Mouse (Mus musculus) embryo, embryonic 9.5 days (tissue): ENCODE results near the gene Hoxa3.

ENCODE experiments used
- DNase-seq: peaks from one replicate; pipeline ENCODE4 v3.0.0-alpha.2; 2017; ENCODE audit errors: extremely low spot score

Gene Hoxa3

GRCm38 (mm10) chr6:52246916-52247315 is 33.8 kb upstream of the Hoxa3 start:
- DNase-seq, result no peak

DNA sequence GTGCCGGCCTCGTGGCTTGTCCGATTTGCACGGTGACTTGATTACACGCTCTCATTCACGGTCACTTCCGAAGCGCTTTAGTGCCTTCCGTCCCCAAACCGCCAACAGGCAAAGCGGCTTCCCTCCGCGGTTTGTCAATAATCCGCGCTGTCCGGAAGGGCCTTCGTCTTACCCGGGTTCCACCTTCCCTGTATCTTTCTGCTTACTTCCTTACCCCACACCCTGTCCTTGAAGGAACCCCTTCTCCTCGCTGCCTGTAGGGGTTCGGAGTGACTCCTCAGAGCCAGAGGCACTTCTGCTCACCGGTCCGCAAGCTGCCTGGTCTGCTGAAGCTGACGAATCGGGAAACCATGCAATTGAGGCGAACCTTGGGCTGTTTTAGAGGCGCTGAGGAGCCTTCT is 33.3 kb upstream of the Hoxa3 start:
- no peak for DNase-seq

DNA sequence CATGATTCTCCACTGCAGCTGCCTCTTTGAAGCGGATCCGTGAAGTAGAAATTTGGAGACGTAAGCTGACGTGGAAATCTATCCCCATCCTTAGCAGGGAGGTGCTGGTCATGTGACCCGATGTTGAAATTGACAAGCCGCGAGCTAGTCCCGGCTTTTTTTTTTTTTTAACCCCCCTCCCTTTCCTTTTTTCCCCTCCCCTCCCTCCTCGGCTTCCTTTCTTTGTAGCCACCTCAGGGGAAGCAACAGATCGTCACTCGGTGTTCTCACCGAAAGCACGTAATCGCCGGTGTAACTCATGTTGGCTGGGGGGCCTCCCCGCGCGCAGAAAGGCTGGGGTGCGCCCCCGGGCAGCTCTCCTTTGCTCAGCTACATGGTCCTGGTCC is 32.6 kb upstream of the Hoxa3 start, which contains the start of gene Hoxa11:
Hoxa11 (minus strand) TSS at position 54 of the 386 bp plus-strand sequence.
- DNase-seq, result no peak

DNA sequence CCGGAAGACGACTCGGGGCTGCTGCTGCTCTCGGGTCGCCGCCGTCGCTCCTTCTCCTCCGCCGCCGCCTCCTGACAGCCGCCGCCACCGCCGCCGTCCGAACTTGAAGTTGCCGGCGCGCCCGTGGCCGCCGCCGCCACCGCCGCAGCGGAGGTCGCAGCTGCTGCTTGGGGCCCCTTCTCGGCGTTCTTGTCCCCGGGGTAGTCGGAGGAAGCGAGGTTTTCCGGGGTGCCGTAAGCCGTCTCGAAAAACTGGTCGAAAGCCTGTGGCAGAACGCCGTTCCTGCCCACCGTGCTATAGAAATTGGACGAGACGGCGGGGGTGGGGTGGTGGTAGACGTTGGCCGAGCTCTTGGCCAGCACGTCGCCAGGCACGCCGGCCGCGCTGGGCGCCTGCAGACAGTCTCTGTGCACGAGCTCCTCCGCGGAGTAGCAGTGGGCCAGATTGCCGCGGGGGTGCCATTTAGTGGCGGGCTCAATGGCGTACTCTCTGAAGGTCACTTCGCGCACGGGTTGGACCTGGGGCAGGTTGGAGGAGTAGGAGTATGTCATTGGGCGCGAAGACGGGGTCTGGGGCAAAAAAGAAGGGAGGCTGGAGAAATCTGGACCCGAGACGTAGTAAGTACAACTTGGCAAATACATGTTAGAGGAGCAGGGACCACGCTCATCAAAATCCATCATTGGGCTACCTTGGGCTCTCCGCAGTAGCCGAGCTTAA is 32.1 kb upstream of the Hoxa3 start:
- DNase-seq, result peak; percentile 64

DNA sequence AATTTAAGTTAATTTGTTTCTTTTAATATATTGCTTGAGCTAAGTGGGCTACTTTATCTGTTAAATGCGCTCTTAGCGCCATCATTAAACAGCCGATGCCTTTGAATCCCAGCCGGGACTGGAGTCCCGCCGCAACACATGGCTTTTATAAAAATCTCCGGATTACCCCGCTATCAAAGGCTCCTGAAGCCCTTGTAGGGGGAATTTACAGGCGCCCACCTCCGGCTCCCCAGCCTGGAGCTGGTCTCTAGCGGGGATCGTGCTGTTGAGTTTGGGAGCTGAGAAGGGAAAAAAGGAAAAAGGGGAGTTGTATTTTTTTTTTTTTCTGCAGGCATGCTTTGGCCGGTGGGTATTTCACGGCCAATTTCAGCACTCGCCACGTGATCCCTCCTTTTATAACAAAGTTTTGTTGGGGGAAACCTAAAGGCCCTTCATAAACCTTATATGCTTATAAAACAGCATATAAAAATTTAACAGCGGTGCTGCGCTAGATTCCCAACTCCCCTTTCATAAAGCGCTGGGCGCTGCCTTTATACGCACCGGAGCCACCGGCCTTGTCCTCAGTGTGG is 31.4 kb upstream of the Hoxa3 start:
- no peak for DNase-seq

- no peak for DNase-seq
Measured at GRCm38 (mm10) chr6:52243681-52244121, 30.6 kb upstream of the Hoxa3 start.

DNA sequence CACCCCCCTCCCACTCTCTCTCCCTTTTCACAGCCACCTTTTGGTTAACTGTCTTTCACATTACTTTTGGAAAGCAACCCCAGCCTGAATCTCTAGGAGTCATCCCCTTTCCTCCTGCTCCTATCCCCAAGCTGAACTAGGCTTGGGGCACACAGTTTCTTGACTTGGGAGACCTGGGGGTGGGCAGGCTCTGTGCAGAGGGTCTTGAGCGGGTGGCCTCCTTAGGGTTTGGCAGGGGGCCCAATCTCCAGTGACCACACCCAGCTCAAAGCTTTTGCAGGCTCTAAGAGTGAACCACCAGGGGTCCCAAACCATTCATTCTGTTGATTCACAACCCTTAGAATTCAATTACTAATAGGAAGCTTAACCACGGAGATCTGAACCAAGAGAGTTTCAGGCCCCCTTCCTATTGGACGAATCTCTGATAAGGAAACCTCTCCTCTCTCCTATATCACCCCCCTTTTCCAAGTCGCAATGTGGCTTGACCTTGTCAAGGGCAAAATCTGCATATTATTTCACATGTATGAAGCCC is 29.7 kb upstream of the Hoxa3 start:
- no peak for DNase-seq

- no peak for DNase-seq
Measured at GRCm38 (mm10) chr6:52241001-52241621, 28.0 kb upstream of the Hoxa3 start.

- DNase-seq, result peak; percentile 89
Measured at GRCm38 (mm10) chr6:52240389-52241000, 27.4 kb upstream of the Hoxa3 start, which contains the start of gene Hoxa10. TSS of gene Hoxa10 (minus strand) at chr6:52240854.

GRCm38 (mm10) chr6:52239625-52240388 is 26.7 kb upstream of the Hoxa3 start:
- DNase-seq, result no peak

- no peak for DNase-seq
Measured at GRCm38 (mm10) chr6:52238976-52239375, 25.8 kb upstream of the Hoxa3 start.

- no peak for DNase-seq
Measured at GRCm38 (mm10) chr6:52238155-52238545, 25.0 kb upstream of the Hoxa3 start.

- no peak for DNase-seq
Measured at GRCm38 (mm10) chr6:52237346-52238154, 24.4 kb upstream of the Hoxa3 start.

DNA sequence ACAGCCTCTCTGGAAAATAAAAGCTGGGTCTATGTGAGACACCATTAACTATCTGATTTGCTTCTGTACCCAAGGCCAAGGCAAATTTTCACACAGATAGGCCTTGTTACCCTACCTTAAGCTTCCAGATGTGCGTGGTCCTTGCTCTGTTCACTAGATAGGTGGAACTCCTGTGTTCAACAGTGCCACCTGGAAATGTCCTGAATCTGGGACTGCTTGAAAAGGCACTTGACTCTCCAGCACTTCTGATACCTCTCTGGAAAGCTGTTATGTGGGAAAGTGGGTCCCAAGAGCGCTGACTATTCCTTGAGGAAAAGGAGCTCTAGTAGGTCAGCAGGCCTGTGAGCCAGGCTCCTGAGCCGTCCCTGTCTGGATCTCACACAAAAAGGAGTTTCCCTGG is 23.7 kb upstream of the Hoxa3 start:
- no peak for DNase-seq

GRCm38 (mm10) chr6:52235866-52236265 is 22.7 kb upstream of the Hoxa3 start:
- DNase-seq, result no peak

- DNase-seq, result no peak
Measured at GRCm38 (mm10) chr6:52235267-52235666, 22.1 kb upstream of the Hoxa3 start.

DNA sequence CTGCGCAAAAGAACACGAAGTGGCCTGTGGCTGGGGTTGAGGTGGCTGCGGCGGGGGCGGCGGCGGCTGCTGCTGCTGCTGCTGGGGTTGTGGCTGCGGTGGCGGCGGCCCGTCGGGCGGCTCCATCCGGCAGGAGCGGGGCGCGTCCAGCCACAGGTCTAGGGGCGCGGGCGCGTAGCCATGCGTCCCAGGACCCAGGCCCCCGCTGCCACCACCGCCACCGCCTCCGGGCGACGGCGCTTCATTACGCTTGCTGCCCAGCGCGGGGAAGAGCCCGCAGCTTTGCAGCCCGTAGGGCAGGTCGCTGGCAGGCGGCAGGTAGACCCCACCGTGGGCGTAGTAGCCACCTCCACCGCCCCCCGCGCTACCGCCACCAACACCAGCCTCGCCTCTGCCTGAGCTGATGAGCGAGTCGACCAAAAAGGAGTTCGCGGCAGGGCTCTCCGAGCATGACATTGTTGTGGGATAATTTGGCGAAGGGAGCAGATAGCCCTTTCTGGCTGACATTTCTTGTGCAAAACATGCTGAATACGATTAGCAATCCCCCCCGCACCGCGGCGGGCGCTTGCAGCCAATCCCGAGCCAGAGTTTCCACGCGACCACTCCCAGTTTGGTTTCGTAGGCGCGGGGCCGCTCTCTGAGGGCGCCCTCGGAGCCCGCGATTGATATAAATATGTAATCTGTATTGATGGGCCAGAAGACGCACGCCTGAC is 21.4 kb upstream of the Hoxa3 start:
- DNase-seq, result no peak

GRCm38 (mm10) chr6:52233546-52234427 is 20.7 kb upstream of the Hoxa3 start:
- no peak for DNase-seq

DNA sequence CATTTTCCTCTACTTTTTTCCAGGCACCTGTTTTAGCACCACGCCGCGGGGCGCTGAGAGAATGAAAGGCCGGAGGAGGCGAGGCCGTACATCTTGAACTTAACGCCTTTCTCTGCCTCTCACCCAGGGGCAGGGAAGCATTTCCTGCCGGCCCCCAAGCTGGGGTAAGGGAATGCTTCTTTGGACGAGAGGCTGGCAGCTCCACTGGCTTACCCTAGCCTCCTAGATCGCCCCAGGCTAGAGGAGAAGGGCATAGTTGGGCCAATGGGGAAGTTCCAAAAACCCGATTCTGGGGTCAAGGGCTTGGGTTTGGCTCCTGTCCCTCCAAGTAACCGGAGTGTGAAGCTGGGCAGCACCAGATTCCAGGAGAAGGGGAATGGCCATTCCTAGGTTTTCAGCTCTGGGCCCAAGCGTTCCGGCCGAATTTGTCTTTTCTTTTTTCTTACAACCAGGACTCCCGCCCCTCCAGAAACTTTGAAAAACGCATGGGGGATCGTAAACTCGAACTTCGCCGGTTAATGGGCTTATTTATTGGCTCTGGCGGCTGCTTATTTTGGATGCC is 19.9 kb upstream of the Hoxa3 start:
- DNase-seq, result no peak
